Mouse (Mus musculus) limb, embryonic 11.5 days (tissue): Measurements from ENCODE around the gene C1qtnf4. TPM values are rescaled to one million over a fixed set of nuclear protein-coding genes. Genes with fewer than 3 reads are reported as not detected.

Experiments
- ATAC-seq: fragments of 200-750 bp; cut with Nextera tagmentation; 2 replicates; pipeline ENCODE4 v1.8.0; 2017; ENCODE audit warnings: low read depth; ENCODE audit not compliant: insufficient number of reproducible peaks, low FRiP score, low TSS enrichment
- DNase-seq: peaks from one replicate; pipeline ENCODE4 v3.0.0-alpha.2; 2015; ENCODE audit warnings: low spot score
- H3K27ac ChIP-seq: fragments of 300-500 bp; sonication (generic); replicated peaks from 2 replicates; pipeline ENCODE4 v1.5.1; 2014; ENCODE audit warnings: low read depth, mild to moderate bottlenecking, low read length
- H3K27me3 ChIP-seq: fragments of 300-500 bp; sonication (generic); 2 replicates; pipeline ENCODE4 v1.6.1; 2014; ENCODE audit warnings: mild to moderate bottlenecking, low read length, mixed read lengths; ENCODE audit not compliant: control insufficient read depth, insufficient read depth
- H3K36me3 ChIP-seq: fragments of 300-500 bp; sonication (generic); 2 replicates; pipeline ENCODE4 v1.6.1; 2014; ENCODE audit warnings: mild to moderate bottlenecking, low read length, moderate library complexity, mixed read lengths; ENCODE audit not compliant: control insufficient read depth, insufficient read depth
- H3K4me1 ChIP-seq: fragments of 300-500 bp; sonication (generic); 2 replicates; pipeline ENCODE4 v1.6.1; 2014; ENCODE audit warnings: low read length, mixed read lengths; ENCODE audit not compliant: control insufficient read depth, insufficient read depth
- H3K4me2 ChIP-seq: fragments of 300-500 bp; sonication (generic); 2 replicates; pipeline ENCODE4 v1.6.1; 2014; ENCODE audit warnings: low read depth, mild to moderate bottlenecking, moderate library complexity; ENCODE audit not compliant: severe bottlenecking
- H3K4me3 ChIP-seq: fragments of 300-500 bp; sonication (generic); 2 replicates; pipeline ENCODE4 v1.5.1; 2014; ENCODE audit warnings: low read depth, low read length
- H3K9ac ChIP-seq: fragments of 300-500 bp; sonication (generic); 2 replicates; pipeline ENCODE4 v1.6.1; 2014; ENCODE audit warnings: mild to moderate bottlenecking, low read length
- H3K9me3 ChIP-seq: fragments of 300-500 bp; sonication (generic); 2 replicates; pipeline ENCODE4 v1.6.1; 2016; ENCODE audit warnings: low read length; ENCODE audit not compliant: control insufficient read depth
- WGBS: fragments of 180-500 bp; shearing (Covaris S2); extraction: QIAGEN DNeasy Blood & Tissue Kit; methylation state at CpG from one replicate; pipeline ENCODE4 v1.1.7; 2014; 5-methylcytosine and 5-hydroxymethylcytosine counted together
- polyA plus RNA-seq: library from polyadenylated mRNA; unstranded; fragments of >200 nt; fragmentation: Nextera tagmentation; extraction: Ambion mirVana; gene quantifications from 2 replicates; pipeline ENCODE4 v1.2.1, GENCODE M21; 2014

Gene C1qtnf4
- polyA plus RNA-seq, 1 experiment from 2014 or later = 10.2 TPM

GRCm38 (mm10) chr2:90911668-90912067 is 26.0 kb downstream of the C1qtnf4 start:
- ATAC-seq (no peak), DNase-seq (no peak)
- Histone ChIP-seq H3K27me3 (no peaks in the 10 kb centered on the region), H3K9ac (no peak overlapping the region), H3K4me2 (no peak overlapping the region), H3K9me3 (no peaks in the 10 kb centered on the region), H3K36me3 (peaks cover 11% of the 10 kb centered on the region), H3K27ac (no peak overlapping the region), H3K4me1 (peaks cover 8% of the 10 kb centered on the region), H3K4me3 (no peak overlapping the region)
- 81% methylated on average over 1 of the region's 1 CpGs for WGBS

DNA sequence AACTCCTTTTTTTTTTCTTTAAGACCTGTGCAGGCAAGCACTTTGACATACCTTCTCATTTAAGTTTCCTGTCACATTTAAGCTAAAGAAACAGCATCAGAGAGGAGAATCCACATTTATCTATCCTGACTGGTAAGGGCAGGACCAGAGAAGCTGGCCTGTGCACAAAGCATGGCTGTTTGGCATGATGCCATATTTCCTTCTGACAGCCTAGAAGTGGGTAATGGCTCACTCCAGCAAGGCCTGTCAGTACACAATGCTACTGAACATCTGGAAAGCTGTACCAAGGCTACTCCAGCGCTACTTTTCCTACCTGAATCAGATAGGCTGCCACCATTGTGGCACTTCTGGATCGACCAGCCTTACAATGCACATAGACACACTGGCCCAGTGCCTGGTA is 28.0 kb downstream of the C1qtnf4 start:
- Histone ChIP-seq H3K4me3 (no peak overlapping the region), H3K27ac (no peak overlapping the region), H3K9ac (no peak overlapping the region), H3K4me1 (peaks cover 8% of the 10 kb centered on the region), H3K4me2 (no peak overlapping the region), H3K36me3 (peaks cover 11% of the 10 kb centered on the region), H3K27me3 (no peaks in the 10 kb centered on the region), H3K9me3 (no peaks in the 10 kb centered on the region)
- ATAC-seq (no peak), DNase-seq (no peak)
- 82% methylated on average over 2 of the region's 2 CpGs for WGBS

GRCm38 (mm10) chr2:90915516-90915915 is 29.9 kb downstream of the C1qtnf4 start:
- H3K27me3 ChIP-seq = no peaks in the 10 kb centered on the region
- no peak overlapping the region for H3K4me3 ChIP-seq
- ATAC-seq (no peak), DNase-seq (no peak)
- no peaks in the 10 kb centered on the region for H3K9me3 ChIP-seq
- no peak overlapping the region for H3K27ac ChIP-seq
- WGBS = 91% methylated on average over 1 of the region's 1 CpGs
- no peak overlapping the region for H3K9ac ChIP-seq
- H3K4me2 ChIP-seq = no peak overlapping the region
- peaks cover 8% of the 10 kb centered on the region for H3K4me1 ChIP-seq
- H3K36me3 ChIP-seq = peaks cover 6% of the 10 kb centered on the region

- peak overlapping the region; percentile 70 for H3K4me3 ChIP-seq
- H3K9me3 ChIP-seq = no peaks in the 10 kb centered on the region
- no peaks in the 10 kb centered on the region for H3K27me3 ChIP-seq
- H3K4me2 ChIP-seq = peak overlapping the region; percentile 84
- peaks cover 2% of the 10 kb centered on the region; the same call in 1 of the 2 replicates for H3K36me3 ChIP-seq
- peak overlapping the region; percentile 99 for H3K9ac ChIP-seq
- peak overlapping the region; percentile 79 for H3K27ac ChIP-seq
- 27% methylated on average over 7 of the region's 7 CpGs for WGBS
- ATAC-seq (no peak), DNase-seq (no peak)
- peaks cover 8% of the 10 kb centered on the region for H3K4me1 ChIP-seq
Measured at GRCm38 (mm10) chr2:90916560-90917232, 31.0 kb downstream of the C1qtnf4 start.

DNA sequence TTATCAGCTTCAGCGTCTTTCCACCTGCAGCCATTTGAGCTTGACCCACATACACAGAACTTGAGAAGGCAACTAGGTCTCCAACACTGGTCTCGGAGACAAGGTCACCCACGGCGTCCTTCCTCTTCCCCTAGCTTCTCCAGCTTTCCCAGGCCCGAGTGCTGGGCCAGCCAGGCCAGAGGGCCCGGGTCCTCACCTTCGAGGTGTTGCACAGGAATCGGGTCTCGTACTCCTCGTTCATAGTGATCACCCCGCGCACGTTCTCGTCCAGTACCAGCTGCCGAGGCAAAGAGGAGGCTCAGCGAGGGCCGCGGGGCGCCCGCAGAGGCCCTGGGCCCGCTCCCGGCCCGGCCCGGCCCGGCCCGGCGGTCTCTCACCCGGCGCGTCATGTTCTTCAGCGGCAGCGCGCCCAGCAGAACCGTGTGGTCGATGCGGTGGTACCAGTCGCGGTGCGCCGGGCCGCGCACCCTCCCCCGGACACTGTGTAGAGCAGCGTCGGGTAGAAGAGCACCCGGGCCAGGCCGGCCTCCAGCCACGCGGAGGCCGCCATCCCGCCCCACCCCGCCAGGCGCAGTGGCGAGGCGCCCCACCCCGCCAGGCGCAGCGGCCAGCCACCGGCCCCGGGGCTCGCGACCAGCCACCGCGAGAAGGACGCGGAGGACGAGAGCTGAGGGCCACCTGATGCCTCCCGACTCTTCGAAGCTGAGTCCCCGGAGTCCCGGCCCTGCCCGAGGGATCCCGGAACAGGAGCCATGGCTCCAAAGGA is 31.8 kb downstream of the C1qtnf4 start:
- Histone ChIP-seq H3K9ac (peak overlapping the region; percentile 99), H3K27me3 (no peaks in the 10 kb centered on the region), H3K4me2 (peak overlapping the region; percentile 84), H3K36me3 (peaks cover 2% of the 10 kb centered on the region; the same call in 1 of the 2 replicates), H3K27ac (peak overlapping the region; percentile 79), H3K4me1 (peaks cover 8% of the 10 kb centered on the region), H3K4me3 (peak overlapping the region; percentile 70), H3K9me3 (no peaks in the 10 kb centered on the region)
- DNase-seq (peak; percentile 81), ATAC-seq (peak; percentile 87)
- WGBS = under 1% methylated on average over 64 of the region's 73 CpGs

- WGBS = 13% methylated on average over 16 of the region's 16 CpGs
- peaks cover 8% of the 10 kb centered on the region for H3K4me1 ChIP-seq
- peak overlapping the region; percentile 99 for H3K9ac ChIP-seq
- no peaks in the 10 kb centered on the region for H3K9me3 ChIP-seq
- no peaks in the 10 kb centered on the region for H3K27me3 ChIP-seq
- ATAC-seq = peak; percentile 75
- H3K27ac ChIP-seq = peak overlapping the region; percentile 79
- H3K4me2 ChIP-seq = peak overlapping the region; percentile 84
- H3K36me3 ChIP-seq = peaks cover 2% of the 10 kb centered on the region; the same call in 1 of the 2 replicates
- peak; percentile 25 for DNase-seq
- peak overlapping the region; percentile 70 for H3K4me3 ChIP-seq
Measured at GRCm38 (mm10) chr2:90917999-90918698, 32.5 kb downstream of the C1qtnf4 start.

DNA sequence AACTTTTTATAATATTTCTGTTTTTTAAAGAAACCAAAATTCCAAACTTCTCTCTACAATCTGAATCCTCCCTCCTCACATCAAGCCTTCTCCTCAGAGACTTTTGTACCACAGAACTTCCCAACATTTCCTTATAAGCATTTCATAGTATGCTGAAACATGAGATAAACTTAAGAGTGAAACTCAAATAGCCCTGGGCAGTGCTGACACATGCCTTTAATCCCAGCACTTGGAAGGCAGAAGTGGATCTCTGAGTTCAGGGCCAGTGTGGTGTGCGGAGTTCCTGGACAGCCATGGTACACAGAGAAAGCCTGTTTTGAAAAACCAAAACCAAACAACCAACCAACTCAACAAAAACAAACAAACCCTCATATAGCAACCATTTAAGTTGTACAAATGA is 35.5 kb downstream of the C1qtnf4 start:
- H3K9ac ChIP-seq = no peak overlapping the region
- WGBS = 88% methylated on average over 1 of the region's 1 CpGs

GRCm38 (mm10) chr2:90922636-90923035 is 37.0 kb downstream of the C1qtnf4 start:
- H3K4me3 ChIP-seq = no peak overlapping the region
- no peak for ATAC-seq

More for the DNA sequence above, 35.5 kb downstream of the C1qtnf4 start:
- Histone ChIP-seq H3K27ac (no peak overlapping the region), H3K9me3 (no peaks in the 10 kb centered on the region), H3K4me1 (peaks cover 1% of the 10 kb centered on the region), H3K4me2 (no peak overlapping the region), H3K27me3 (no peaks in the 10 kb centered on the region), H3K36me3 (no peaks in the 10 kb centered on the region), H3K4me3 (no peak overlapping the region)
- DNase-seq (no peak), ATAC-seq (no peak)

More at GRCm38 (mm10) chr2:90922636-90923035, 37.0 kb downstream of the C1qtnf4 start:
- H3K9ac ChIP-seq = no peak overlapping the region
- H3K36me3 ChIP-seq = no peaks in the 10 kb centered on the region
- no peak overlapping the region for H3K4me2 ChIP-seq
- no peaks in the 10 kb centered on the region for H3K9me3 ChIP-seq
- no peak overlapping the region for H3K27ac ChIP-seq
- H3K27me3 ChIP-seq = no peaks in the 10 kb centered on the region
- no peak for DNase-seq
- H3K4me1 ChIP-seq = no peaks in the 10 kb centered on the region
- WGBS = 93% methylated on average over 2 of the region's 2 CpGs
